Mouse (Mus musculus) hindbrain, embryonic 13.5 days (tissue): ENCODE measurements around the gene Plet1. TPM values are rescaled to one million over a fixed set of nuclear protein-coding genes. Genes with fewer than 3 reads are reported as not detected.

ENCODE experiments used
- ATAC-seq: fragments of 200-750 bp; cut with Nextera tagmentation; 2 replicates; pipeline ENCODE4 v1.8.0; 2017; ENCODE audit warnings: moderate TSS enrichment; ENCODE audit not compliant: low FRiP score
- H3K27ac ChIP-seq: fragments of 300-500 bp; sonication (generic); 2 replicates; pipeline ENCODE4 v1.5.1; 2015; ENCODE audit warnings: inconsistent platforms, mild to moderate bottlenecking, moderate library complexity
- H3K27me3 ChIP-seq: fragments of 300-500 bp; sonication (generic); 2 replicates; pipeline ENCODE4 v1.6.1; 2015; ENCODE audit warnings: mild to moderate bottlenecking, inconsistent platforms
- H3K36me3 ChIP-seq: fragments of 300-500 bp; sonication (generic); 2 replicates; pipeline ENCODE4 v1.6.1; 2015; ENCODE audit warnings: mild to moderate bottlenecking, inconsistent platforms
- H3K4me1 ChIP-seq: fragments of 300-500 bp; sonication (generic); replicated peaks from 2 replicates; pipeline ENCODE4 v1.6.1; 2015; ENCODE audit warnings: inconsistent platforms
- H3K4me2 ChIP-seq: fragments of 300-500 bp; sonication (generic); 2 replicates; pipeline ENCODE4 v1.6.1; 2015; ENCODE audit warnings: inconsistent platforms, mild to moderate bottlenecking, moderate library complexity
- H3K4me3 ChIP-seq: fragments of 300-500 bp; sonication (generic); 2 replicates; pipeline ENCODE4 v1.5.1; 2015; ENCODE audit warnings: mild to moderate bottlenecking, inconsistent platforms
- H3K9ac ChIP-seq: fragments of 300-500 bp; sonication (generic); 2 replicates; pipeline ENCODE4 v1.6.1; 2015; ENCODE audit warnings: mild to moderate bottlenecking, inconsistent platforms
- H3K9me3 ChIP-seq: fragments of 300-500 bp; sonication (generic); 2 replicates; pipeline ENCODE4 v1.6.1; 2016; ENCODE audit warnings: inconsistent platforms
- WGBS: fragments of 180-500 bp; shearing (Covaris S2); methylation state at CpG from one replicate; pipeline ENCODE4 v1.1.7; 2015; 5-methylcytosine and 5-hydroxymethylcytosine counted together
- polyA plus RNA-seq: library from polyadenylated mRNA; unstranded; fragments of >200 nt; fragmentation: Nextera tagmentation; extraction: Ambion mirVana; gene quantifications from 2 replicates; pipeline ENCODE4 v1.2.1, GENCODE M21; 2015

Plet1 gene
- polyA plus RNA-seq, 1 experiment from 2014 or later = 0.48 TPM

DNA sequence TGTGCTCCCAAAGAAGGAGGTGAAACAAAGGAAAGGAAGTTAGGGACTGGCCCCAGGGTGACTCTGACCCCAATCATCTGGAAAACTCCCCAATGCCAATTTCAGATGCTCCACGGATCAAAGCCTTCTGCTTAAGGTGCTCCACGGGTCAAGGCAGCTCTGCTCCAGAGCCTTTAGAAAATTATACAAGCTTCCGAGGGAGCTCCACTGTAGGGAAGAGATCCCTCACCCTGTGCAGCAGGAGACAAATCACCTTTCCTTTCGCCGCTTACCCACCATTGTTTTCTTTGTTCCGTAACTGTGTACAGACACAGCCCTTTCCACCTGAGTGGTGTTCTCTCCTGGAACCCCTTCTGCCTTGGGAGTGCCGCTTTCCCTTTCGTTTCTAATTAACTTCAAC lies 18.6 kb upstream of the Plet1 start:
- Histone ChIP-seq H3K4me2 (no peak overlapping the region), H3K4me1 (0 out of 2 replicates have a peak, but pooled peaks cover 5% of the 10 kb centered on the region), H3K9me3 (no peaks in the 10 kb centered on the region), H3K27ac (no peak overlapping the region), H3K4me3 (no peak overlapping the region), H3K9ac (no peak overlapping the region), H3K36me3 (no peaks in the 10 kb centered on the region), H3K27me3 (no peaks in the 10 kb centered on the region)
- WGBS = 67% methylated on average over 8 of the region's 8 CpGs
- ATAC-seq = no peak

DNA sequence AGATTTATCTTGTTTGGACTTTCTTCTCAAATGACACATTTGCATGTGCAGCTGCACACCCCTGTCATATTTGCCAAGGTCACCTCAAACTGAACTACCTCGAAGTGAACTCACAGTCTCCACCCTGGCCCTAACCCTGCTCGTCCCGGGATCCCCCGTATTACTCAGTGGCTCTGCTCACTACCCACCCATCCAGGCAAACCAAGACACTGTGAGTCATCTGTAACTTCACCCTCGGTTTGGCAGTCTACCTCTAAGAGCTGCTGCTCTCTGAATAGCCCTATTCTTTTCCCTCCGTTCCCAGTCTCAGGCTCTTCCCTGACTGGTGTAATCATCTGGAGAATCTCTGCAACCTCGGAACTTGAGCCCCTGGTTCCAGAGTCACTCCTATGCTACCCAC lies 17.7 kb upstream of the Plet1 start:
- Histone ChIP-seq H3K9ac (no peak overlapping the region), H3K4me2 (no peak overlapping the region), H3K36me3 (no peaks in the 10 kb centered on the region), H3K9me3 (no peaks in the 10 kb centered on the region), H3K27me3 (no peaks in the 10 kb centered on the region), H3K4me1 (0 out of 2 replicates have a peak, but pooled peaks cover 5% of the 10 kb centered on the region), H3K27ac (no peak overlapping the region), H3K4me3 (no peak overlapping the region)
- 68% methylated on average over 7 of the region's 7 CpGs for WGBS
- ATAC-seq = no peak

DNA sequence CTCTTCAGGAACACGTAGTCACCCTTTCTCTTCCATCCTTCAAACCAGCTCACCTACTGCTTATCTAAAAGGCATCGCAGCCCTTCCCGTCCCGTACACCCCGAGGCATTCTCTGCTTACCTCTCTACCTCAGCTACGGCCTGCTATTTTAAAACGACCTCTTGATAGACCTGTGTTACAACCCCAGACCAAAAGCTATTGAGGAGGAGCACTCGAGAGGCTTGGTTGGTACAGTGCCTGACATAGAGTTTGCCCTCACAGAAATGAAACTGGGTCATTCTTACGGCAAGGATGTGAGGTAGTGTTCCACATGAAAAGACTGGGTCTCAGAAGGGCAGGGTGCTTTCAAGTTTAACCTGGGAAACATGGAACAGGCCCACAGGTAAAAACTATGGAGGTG lies 17.1 kb upstream of the Plet1 start:
- no peak overlapping the region for H3K27ac ChIP-seq
- 0 out of 2 replicates have a peak, but pooled peaks cover 5% of the 10 kb centered on the region for H3K4me1 ChIP-seq
- no peaks in the 10 kb centered on the region for H3K9me3 ChIP-seq
- WGBS = 94% methylated on average over 9 of the region's 9 CpGs
- no peak overlapping the region for H3K4me3 ChIP-seq
- no peak for ATAC-seq
- no peaks in the 10 kb centered on the region for H3K36me3 ChIP-seq
- H3K9ac ChIP-seq = no peak overlapping the region
- no peak overlapping the region for H3K4me2 ChIP-seq
- H3K27me3 ChIP-seq = no peaks in the 10 kb centered on the region

DNA sequence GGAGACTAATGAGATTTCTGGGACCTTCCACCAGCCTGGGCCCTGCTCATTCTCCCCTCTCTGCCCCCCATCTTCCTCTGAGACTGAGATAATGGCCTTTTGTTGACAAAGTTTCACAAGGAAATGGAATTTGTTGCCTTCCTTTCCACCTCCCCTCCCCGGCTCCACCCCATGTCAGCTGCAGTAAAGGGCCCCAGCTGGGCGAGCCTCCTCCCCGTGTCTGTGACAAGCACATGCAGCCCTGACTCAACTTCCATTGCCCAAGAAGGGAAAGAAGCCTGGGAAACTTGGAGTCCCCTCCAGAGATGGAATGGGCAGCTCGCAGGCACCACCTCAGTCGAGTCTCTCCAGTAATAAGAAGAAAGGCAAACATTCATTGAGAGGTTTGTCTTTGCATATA lies 15.5 kb upstream of the Plet1 start:
- Histone ChIP-seq H3K9ac (no peak overlapping the region), H3K9me3 (no peaks in the 10 kb centered on the region), H3K4me2 (no peak overlapping the region), H3K27me3 (no peaks in the 10 kb centered on the region), H3K4me1 (0 out of 2 replicates have a peak, but pooled peaks cover 5% of the 10 kb centered on the region), H3K4me3 (no peak overlapping the region), H3K36me3 (no peaks in the 10 kb centered on the region), H3K27ac (no peak overlapping the region)
- no peak for ATAC-seq
- WGBS = 20% methylated on average over 5 of the region's 5 CpGs

DNA sequence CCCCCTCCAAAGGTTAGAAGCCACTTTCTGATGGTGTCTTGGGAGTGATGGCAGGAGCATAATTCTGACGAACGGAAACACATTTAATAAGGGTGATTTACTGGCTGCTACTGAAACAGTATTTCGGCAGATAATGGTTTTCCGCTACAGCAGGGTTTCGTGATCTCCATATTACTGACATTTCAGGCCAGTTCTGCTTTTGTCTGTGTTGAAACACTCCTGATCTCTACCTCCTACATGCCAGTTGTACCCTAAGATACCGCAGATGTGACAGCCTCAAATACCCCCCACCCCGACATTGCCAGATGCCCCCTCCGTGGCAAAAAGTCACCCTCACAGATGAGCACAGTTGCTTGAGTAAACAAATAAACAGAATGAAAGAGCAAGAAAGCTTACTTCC lies 14.8 kb upstream of the Plet1 start:
- 58% methylated on average over 8 of the region's 8 CpGs for WGBS
- Histone ChIP-seq H3K27me3 (no peaks in the 10 kb centered on the region), H3K4me3 (no peak overlapping the region), H3K27ac (no peak overlapping the region), H3K9ac (no peak overlapping the region), H3K4me2 (no peak overlapping the region), H3K36me3 (no peaks in the 10 kb centered on the region), H3K9me3 (no peaks in the 10 kb centered on the region), H3K4me1 (0 out of 2 replicates have a peak, but pooled peaks cover 5% of the 10 kb centered on the region)
- ATAC-seq = no peak

DNA sequence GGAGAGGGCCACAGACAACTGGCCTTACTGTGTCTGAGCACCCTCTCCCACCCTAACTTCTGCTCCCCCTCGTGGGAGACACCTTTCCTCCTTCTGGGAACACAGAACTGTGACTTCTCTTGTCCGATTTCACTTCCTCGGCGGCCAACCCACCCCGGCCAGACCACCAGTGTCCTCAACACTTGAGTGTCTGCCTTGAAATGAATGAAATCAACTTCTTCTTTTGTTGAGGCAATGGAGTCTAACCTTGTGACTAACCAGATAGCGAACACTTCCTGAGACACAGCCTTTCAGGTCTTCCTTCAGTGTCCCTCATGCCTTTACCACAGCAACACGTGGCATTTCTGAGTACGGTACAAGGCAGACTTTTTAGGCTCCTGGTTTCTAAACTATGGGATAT lies 11.6 kb upstream of the Plet1 start:
- ATAC-seq = no peak
- H3K36me3 ChIP-seq = no peaks in the 10 kb centered on the region
- no peak overlapping the region for H3K4me2 ChIP-seq
- H3K9ac ChIP-seq = no peak overlapping the region
- H3K27me3 ChIP-seq = no peaks in the 10 kb centered on the region
- WGBS = 88% methylated on average over 8 of the region's 8 CpGs
- H3K4me1 ChIP-seq = peaks cover 12% of the 10 kb centered on the region
- H3K9me3 ChIP-seq = no peaks in the 10 kb centered on the region
- H3K27ac ChIP-seq = no peak overlapping the region
- no peak overlapping the region for H3K4me3 ChIP-seq

DNA sequence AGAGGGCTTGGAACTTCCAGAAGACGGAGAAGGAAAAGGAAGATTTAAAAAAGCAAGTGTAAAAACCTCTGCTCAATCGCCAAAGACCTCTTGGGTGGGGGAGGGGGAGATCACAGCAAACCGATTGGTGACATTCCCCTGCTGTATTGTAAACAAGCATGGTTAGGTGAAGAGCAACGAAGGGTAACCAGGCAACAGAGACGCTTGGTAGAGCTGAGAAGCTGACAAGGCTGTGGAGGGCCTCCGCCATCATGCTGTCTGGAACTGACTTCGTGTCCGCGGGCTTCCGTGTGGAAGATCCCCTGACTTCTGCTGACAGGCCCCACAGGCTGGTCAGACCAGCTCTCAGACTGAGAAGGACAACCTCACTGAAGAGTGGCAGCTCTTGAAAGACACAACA lies 8.8 kb upstream of the Plet1 start:
- WGBS = 9% methylated on average over 10 of the region's 10 CpGs
- H3K27me3 ChIP-seq = no peaks in the 10 kb centered on the region

DNA sequence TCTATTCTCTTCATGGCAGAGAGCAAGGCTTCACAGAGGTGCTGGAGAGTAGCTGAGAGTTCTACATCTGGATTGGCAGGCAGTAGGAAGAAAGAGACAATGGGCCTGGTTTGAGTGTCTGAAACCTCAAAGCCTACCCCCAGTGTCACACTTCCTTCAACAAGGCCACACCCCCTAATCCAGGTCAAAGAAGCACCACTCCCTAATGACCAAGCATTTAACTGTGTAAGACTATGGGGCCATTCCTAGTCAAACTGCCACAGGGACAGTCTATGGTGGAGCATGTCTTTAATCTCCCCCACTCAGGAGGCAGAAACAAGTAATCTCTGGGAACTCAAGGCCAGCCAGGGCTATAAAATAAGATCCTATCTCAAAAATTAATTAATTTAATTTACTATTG lies 3.5 kb upstream of the Plet1 start:
- Histone ChIP-seq H3K4me1 (peaks cover 6% of the 10 kb centered on the region), H3K27ac (no peak overlapping the region), H3K9me3 (no peaks in the 10 kb centered on the region), H3K4me2 (no peak overlapping the region), H3K36me3 (no peaks in the 10 kb centered on the region), H3K9ac (no peak overlapping the region), H3K4me3 (no peak overlapping the region), H3K27me3 (no peaks in the 10 kb centered on the region)
- no peak for ATAC-seq

More for the DNA sequence above, 8.8 kb upstream of the Plet1 start:
- Histone ChIP-seq H3K4me2 (peak overlapping the region; percentile 42), H3K4me3 (0 out of 2 replicates have a peak overlapping the region, but pooled peaks have one; percentile 7), H3K36me3 (no peaks in the 10 kb centered on the region), H3K27ac (no peak overlapping the region), H3K4me1 (peaks cover 7% of the 10 kb centered on the region), H3K9ac (no peak overlapping the region), H3K9me3 (no peaks in the 10 kb centered on the region)
- ATAC-seq = no peak

DNA sequence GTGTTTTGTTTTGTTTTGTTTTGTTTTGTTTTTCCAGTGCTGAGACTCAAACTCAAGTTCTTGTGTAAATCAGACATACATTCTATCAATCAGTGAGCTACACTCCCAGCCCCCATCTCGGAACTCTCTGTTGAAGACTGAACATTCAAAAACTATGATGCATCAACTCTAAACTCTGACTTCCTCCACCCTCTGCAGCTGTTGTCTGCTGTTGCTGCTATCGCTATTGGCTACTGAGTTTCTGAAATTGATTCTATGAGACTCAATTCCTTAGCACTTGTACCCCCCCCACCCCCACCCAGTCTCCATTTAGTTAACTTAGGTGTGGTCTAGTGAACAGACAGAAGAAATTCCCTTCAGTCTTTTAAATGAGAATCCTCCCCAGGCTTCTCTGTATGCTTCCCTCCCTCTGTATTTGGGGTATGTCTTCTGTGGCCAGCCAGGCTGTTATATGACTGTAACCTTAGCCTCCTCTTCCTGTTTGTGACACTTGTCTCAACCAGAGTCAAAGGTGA lies 2.7 kb upstream of the Plet1 start:
- H3K9me3 ChIP-seq = no peaks in the 10 kb centered on the region
- H3K9ac ChIP-seq = no peak overlapping the region
- no peak for ATAC-seq
- no peak overlapping the region for H3K27ac ChIP-seq
- peaks cover 13% of the 10 kb centered on the region for H3K4me1 ChIP-seq
- 83% methylated on average over 2 of the region's 2 CpGs for WGBS
- no peak overlapping the region for H3K4me3 ChIP-seq
- no peak overlapping the region for H3K4me2 ChIP-seq
- no peaks in the 10 kb centered on the region for H3K36me3 ChIP-seq
- no peaks in the 10 kb centered on the region for H3K27me3 ChIP-seq

DNA sequence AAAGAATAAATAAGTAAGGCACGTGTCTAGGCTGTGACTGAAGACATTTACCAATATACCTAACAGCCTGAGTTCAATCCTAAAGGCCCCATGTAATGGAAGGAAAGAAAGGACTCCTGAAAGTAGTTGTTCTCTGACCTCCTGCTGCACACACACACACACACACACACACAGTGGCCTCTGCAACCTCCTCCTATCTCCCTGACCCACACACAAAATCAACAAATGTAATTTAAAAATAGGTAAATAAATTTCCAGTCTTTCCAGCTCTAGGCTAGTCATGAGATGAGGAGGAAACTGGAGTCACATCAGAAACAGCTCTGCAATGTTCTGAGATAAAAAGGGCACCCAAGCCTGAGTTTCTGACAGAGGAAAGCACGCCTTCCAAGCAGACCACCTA lies 548 bp upstream of the Plet1 start:
- 75% methylated on average over 2 of the region's 2 CpGs for WGBS
- H3K4me2 ChIP-seq = no peak overlapping the region
- no peaks in the 10 kb centered on the region for H3K9me3 ChIP-seq
- H3K27ac ChIP-seq = no peak overlapping the region
- H3K36me3 ChIP-seq = no peaks in the 10 kb centered on the region
- H3K9ac ChIP-seq = no peak overlapping the region
- no peak for ATAC-seq
- peaks cover 18% of the 10 kb centered on the region for H3K4me1 ChIP-seq
- no peak overlapping the region for H3K4me3 ChIP-seq
- no peaks in the 10 kb centered on the region for H3K27me3 ChIP-seq

DNA sequence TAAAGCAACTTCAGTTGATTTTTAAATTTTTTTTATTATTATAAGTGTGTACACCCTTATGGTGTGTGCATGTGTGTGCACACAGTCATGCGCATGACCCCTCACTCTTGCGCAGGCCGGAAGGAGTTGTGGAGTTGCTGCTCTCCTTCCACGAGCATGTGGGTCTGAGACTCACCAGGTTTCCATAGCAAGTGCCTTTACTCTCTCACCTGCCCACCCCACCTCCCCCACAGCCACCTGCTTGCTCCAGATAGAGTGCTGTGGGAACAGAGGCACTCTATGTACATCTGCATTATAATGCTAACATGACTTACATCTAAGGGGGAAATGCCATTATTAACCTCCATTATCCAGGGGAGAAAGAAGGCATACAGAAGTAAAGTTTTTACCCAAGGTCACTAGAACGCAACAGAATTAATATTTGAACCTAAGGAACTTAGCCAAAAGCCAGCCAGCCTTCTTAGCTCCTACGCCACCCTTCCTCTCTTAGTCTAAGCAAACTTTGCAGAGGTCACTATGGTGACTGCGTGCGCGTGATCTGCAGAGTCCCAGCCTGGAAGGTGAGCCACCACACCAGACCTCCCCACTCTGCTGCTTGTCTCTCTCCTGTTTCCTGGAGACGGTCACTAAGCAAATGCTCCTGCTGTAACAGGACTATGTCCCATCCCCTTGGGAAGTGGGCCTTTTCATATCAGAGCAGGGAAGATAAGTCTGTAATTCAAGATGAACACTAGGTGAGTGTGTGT lies 1.3 kb downstream of the Plet1 start:
- no peaks in the 10 kb centered on the region for H3K9me3 ChIP-seq
- no peaks in the 10 kb centered on the region for H3K27me3 ChIP-seq
- no peak overlapping the region for H3K4me2 ChIP-seq
- no peaks in the 10 kb centered on the region for H3K36me3 ChIP-seq
- peaks cover 25% of the 10 kb centered on the region for H3K4me1 ChIP-seq
- ATAC-seq = no peak
- H3K9ac ChIP-seq = peak overlapping the region; percentile 15; the same call in 1 of the 2 replicates
- WGBS = 66% methylated on average over 10 of the region's 10 CpGs
- H3K4me3 ChIP-seq = no peak overlapping the region
- 0 out of 2 replicates have a peak overlapping the region, but pooled peaks have one; percentile 1 for H3K27ac ChIP-seq

DNA sequence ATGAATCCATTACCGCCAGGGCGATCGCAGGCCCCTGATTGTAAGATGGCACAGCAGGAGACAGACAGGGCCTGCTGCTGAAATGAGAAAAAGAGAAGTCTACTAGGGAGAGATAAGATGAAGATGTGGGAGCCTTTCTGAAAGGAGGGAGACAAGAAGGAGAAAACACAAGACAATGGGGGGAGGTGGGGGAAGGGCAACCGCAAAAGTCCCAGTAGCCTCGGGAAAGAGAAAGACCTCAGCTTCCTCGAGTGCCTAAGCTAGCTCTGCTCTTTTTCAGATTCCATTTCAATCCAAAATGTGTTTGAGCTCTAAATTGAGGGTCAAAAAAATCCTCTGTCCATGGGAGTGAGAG lies 1.8 kb downstream of the Plet1 start:
- WGBS = 25% methylated on average over 6 of the region's 6 CpGs
- H3K4me1 ChIP-seq = peaks cover 26% of the 10 kb centered on the region
- no peaks in the 10 kb centered on the region for H3K27me3 ChIP-seq
- no peak for ATAC-seq
- no peak overlapping the region for H3K4me2 ChIP-seq
- H3K9me3 ChIP-seq = no peaks in the 10 kb centered on the region
- H3K36me3 ChIP-seq = no peaks in the 10 kb centered on the region
- H3K27ac ChIP-seq = peak overlapping the region; percentile 1; the same call in 1 of the 2 replicates
- no peak overlapping the region for H3K4me3 ChIP-seq
- H3K9ac ChIP-seq = peak overlapping the region; percentile 15; the same call in 1 of the 2 replicates

DNA sequence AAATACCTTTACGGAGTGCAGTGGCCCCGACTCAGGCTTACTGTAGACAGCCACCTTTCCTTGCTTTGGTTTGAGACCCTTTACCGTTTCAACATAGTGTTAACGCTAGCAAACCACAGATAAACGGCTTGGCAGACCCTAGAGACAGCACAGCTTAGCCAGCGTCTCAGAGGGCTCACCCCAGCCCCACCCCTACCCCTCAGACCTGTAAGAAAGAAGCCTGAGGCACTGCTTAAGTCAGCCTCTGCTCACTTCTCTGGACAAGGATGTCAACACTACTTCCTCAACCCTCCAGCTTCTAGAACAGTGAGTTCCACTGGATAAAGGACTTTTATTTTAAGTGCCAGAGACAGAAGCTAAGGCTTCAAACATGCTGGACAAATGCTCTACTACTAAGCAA lies 2.2 kb downstream of the Plet1 start:
- peak overlapping the region; percentile 1; the same call in 1 of the 2 replicates for H3K27ac ChIP-seq
- 0 out of 2 replicates have a peak overlapping the region, but pooled peaks have one; percentile 15 for H3K9ac ChIP-seq
- H3K9me3 ChIP-seq = no peaks in the 10 kb centered on the region
- no peaks in the 10 kb centered on the region for H3K36me3 ChIP-seq
- H3K4me1 ChIP-seq = peaks cover 26% of the 10 kb centered on the region
- WGBS = 23% methylated on average over 6 of the region's 6 CpGs
- H3K4me3 ChIP-seq = no peak overlapping the region
- H3K27me3 ChIP-seq = no peaks in the 10 kb centered on the region
- no peak overlapping the region for H3K4me2 ChIP-seq
- ATAC-seq = no peak
